Mouse (Mus musculus) kidney, postnatal 0 days (tissue): Measurements from ENCODE around the gene Olfr510. TPM values are rescaled to one million over a fixed set of nuclear protein-coding genes. Genes with fewer than 3 reads are reported as not detected.
"Not testable (repeated sequence)": the region's sequence is repeated elsewhere in the genome, so short reads cannot be mapped to it uniquely, and the experiment has no call there.

Source experiments
- ATAC-seq: fragments of 200-750 bp; cut with Nextera tagmentation; replicated peaks from 2 replicates; pipeline ENCODE4 v1.8.0; 2017; ENCODE audit warnings: low read depth, moderate number of reproducible peaks, moderate TSS enrichment, moderate library complexity; ENCODE audit not compliant: low FRiP score
- DNase-seq: peaks from one replicate; pipeline ENCODE4 v3.0.0-alpha.2; 2016; ENCODE audit warnings: low spot score
- H3K27ac ChIP-seq: fragments of 300-500 bp; sonication (generic); 2 replicates; pipeline ENCODE4 v1.5.1; 2014; ENCODE audit warnings: mild to moderate bottlenecking
- H3K27me3 ChIP-seq: fragments of 300-500 bp; sonication (generic); 2 replicates; pipeline ENCODE4 v1.6.1; 2014; ENCODE audit warnings: low read length, mixed read lengths; ENCODE audit not compliant: insufficient read depth
- H3K36me3 ChIP-seq: fragments of 300-500 bp; sonication (generic); 2 replicates; pipeline ENCODE4 v1.6.1; 2014; ENCODE audit warnings: low read length, mixed read lengths; ENCODE audit not compliant: insufficient read depth
- H3K4me1 ChIP-seq: fragments of 300-500 bp; sonication (generic); replicated peaks from 2 replicates; pipeline ENCODE4 v1.6.1; 2014; ENCODE audit warnings: antibody characterized with exemption, low read length, mixed read lengths; ENCODE audit not compliant: insufficient read depth
- H3K4me2 ChIP-seq: fragments of 300-500 bp; sonication (generic); 2 replicates; pipeline ENCODE4 v1.6.1; 2014; ENCODE audit warnings: mild to moderate bottlenecking, low read length, moderate library complexity, mixed read lengths
- H3K4me3 ChIP-seq: fragments of 300-500 bp; sonication (generic); replicated peaks from 2 replicates; pipeline ENCODE4 v1.5.1; 2014; ENCODE audit warnings: low read depth, low read length
- H3K9ac ChIP-seq: fragments of 300-500 bp; sonication (generic); 2 replicates; pipeline ENCODE4 v1.6.1; 2014; ENCODE audit warnings: low read depth, low read length
- H3K9me3 ChIP-seq: fragments of 300-500 bp; sonication (generic); replicated peaks from 2 replicates; pipeline ENCODE4 v1.6.1; 2016; ENCODE audit warnings: low read length, inconsistent platforms, mixed read lengths
- CTCF ChIP-seq: IDR thresholded peaks from 2 replicates; pipeline ENCODE4 v1.5.1; 2016; ENCODE audit warnings: antibody characterized with exemption, low read depth, mild to moderate bottlenecking, moderate library complexity
- WGBS: fragments of 180-500 bp; shearing (Covaris S2); extraction: QIAGEN DNeasy Blood & Tissue Kit; methylation state at CpG from one replicate; pipeline ENCODE4 v1.1.7; 2014; 5-methylcytosine and 5-hydroxymethylcytosine counted together
- polyA plus RNA-seq: library from polyadenylated mRNA; unstranded; fragments of >200 nt; fragmentation: Nextera tagmentation; extraction: Ambion mirVana; gene quantifications from 2 replicates; pipeline ENCODE4 v1.2.1, GENCODE M21; 2015

Gene Olfr510
- polyA plus RNA-seq, result not detected in 2 replicates

DNA sequence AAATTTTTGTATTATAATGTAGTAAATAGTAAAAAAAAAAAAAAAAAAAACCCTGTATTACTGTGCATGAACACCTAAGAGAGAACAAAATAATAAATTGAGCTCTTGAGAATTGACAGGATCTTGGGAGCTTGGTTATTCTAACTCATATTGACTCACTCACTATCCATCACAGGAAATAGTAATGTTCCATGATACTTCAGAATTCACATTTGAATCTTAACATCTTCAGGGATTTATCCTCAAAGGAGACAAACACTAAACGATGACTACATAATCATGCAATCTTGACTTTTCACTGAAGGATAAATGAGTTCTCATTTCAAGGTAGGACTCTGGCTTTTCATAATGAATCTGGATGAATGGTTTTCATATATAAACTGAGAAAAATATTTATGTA, at the start of gene Olfr510:
TSS of gene Olfr510 (plus strand) at position 301 of the 400 bp plus-strand sequence.
- no peaks in the 10 kb centered on the region for H3K36me3 ChIP-seq
- WGBS, result 86% methylated on average over 1 of the region's 1 CpGs
- no peaks in the 10 kb centered on the region for H3K4me1 ChIP-seq
- H3K9ac ChIP-seq, result no peak within 1 kb of the TSS
- H3K4me2 ChIP-seq, result no peak within 1 kb of the TSS
- no peak within 1 kb of the TSS for H3K4me3 ChIP-seq
- no peaks in the 10 kb centered on the region for H3K27me3 ChIP-seq
- no peak for TF ChIP-seq CTCF
- ATAC-seq, result no peak
- no peak within 1 kb of the TSS for H3K27ac ChIP-seq
- no peaks in the 10 kb centered on the region for H3K9me3 ChIP-seq
- no peak for DNase-seq

- 54% methylated on average over 3 of the region's 3 CpGs for WGBS
- not testable (repeated sequence) for H3K36me3 ChIP-seq, H3K27ac ChIP-seq, H3K4me3 ChIP-seq, H3K4me2 ChIP-seq, DNase-seq, H3K9me3 ChIP-seq, H3K9ac ChIP-seq, ATAC-seq, H3K27me3 ChIP-seq, H3K4me1 ChIP-seq
Measured at GRCm38 (mm10) chr7:108616781-108617180, 49.4 kb upstream of the Olfr510 start.

DNA sequence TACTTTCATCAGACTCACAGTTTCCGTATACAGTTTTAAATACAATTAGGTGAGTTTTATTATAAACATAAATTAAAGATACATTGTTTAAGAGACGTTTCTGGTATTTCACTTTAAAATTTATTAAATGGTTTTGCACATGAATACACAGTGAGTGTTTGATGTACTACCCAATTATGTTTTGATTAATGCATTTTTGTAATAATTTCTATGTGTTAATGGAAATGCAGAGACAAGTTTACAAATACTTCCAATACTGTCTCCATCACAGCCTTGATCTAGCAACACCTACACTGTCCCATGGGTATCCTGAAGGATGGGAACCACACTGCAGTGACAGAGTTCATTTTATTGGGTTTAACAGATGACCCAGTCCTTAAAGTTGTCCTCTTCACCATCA, 44.7 kb upstream of the Olfr510 start, which contains the start of gene Olfr507:
TSS of gene Olfr507 (plus strand) at position 301 of the 400 bp plus-strand sequence.
- no peak within 1 kb of the TSS for H3K4me2 ChIP-seq
- no peak for ATAC-seq
- no peaks in the 10 kb centered on the region for H3K4me1 ChIP-seq
- 67% methylated on average over 2 of the region's 2 CpGs for WGBS
- no peak within 1 kb of the TSS for H3K9ac ChIP-seq
- no peak for DNase-seq
- TF ChIP-seq CTCF, result no peak
- no peak within 1 kb of the TSS for H3K4me3 ChIP-seq
- no peaks in the 10 kb centered on the region for H3K27me3 ChIP-seq
- no peak within 1 kb of the TSS for H3K27ac ChIP-seq
- no peaks in the 10 kb centered on the region for H3K36me3 ChIP-seq
- H3K9me3 ChIP-seq, result no peaks in the 10 kb centered on the region

DNA sequence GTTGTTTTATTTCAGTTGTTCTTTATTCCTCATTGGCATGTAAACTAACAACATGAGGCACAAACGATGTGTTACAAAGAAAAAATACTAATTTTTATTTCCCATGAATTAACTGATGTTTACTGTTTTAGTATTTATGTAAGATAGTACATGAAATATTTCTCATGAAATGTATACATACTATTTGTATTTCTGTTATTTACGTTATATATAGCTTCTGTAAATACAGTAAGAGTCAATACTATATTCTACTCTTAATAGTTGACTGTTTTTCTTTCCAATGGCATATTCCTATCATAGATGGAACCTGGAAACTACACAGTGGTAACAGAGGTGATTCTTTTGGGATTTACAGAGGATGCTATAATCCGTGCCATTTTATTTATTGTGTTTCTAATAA, 36.5 kb upstream of the Olfr510 start, which contains the start of gene Olfr508:
TSS of gene Olfr508 (plus strand) at position 301 of the 400 bp plus-strand sequence.
- H3K9me3 ChIP-seq, result no peaks in the 10 kb centered on the region
- H3K27me3 ChIP-seq, result no peaks in the 10 kb centered on the region
- DNase-seq, result no peak
- H3K36me3 ChIP-seq, result no peaks in the 10 kb centered on the region
- H3K9ac ChIP-seq, result no peak within 1 kb of the TSS
- no peak for ATAC-seq
- no peak for TF ChIP-seq CTCF
- no peak within 1 kb of the TSS for H3K4me2 ChIP-seq
- H3K4me1 ChIP-seq, result no peaks in the 10 kb centered on the region
- no peak within 1 kb of the TSS for H3K27ac ChIP-seq
- 84% methylated on average over 3 of the region's 3 CpGs for WGBS
- H3K4me3 ChIP-seq, result no peak within 1 kb of the TSS

DNA sequence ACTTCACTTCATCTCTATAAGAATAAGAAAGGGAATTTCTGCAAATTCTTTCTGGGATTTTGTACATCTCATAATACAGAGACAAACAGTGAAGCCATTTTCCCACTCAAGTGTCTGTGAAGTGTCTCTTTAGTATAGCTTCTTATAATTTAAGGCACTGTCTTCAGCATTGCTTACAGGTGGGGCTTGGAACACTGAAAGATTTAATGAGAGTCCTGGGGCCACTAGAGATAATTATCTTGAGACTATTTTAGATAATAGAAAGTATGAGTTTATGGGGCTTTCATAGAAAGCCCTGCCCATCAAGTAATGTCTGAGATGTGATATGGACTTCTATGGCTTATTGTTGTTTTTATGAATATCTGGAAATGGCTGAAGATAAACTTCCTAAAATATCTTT, 14.4 kb upstream of the Olfr510 start, which contains the start of gene Olfr509:
TSS of gene Olfr509 (minus strand) at position 101 of the 400 bp plus-strand sequence.
- Histone ChIP-seq H3K27me3 (no peaks in the 10 kb centered on the region), H3K27ac (no peak within 1 kb of the TSS), H3K4me2 (no peak within 1 kb of the TSS), H3K36me3 (no peaks in the 10 kb centered on the region), H3K9ac (no peak within 1 kb of the TSS), H3K4me3 (no peak within 1 kb of the TSS), H3K9me3 (no peaks in the 10 kb centered on the region), H3K4me1 (no peaks in the 10 kb centered on the region)
- DNase-seq (no peak), ATAC-seq (no peak)
- TF ChIP-seq CTCF, result no peak

GRCm38 (mm10) chr7:108662419-108662818, 3.8 kb upstream of the Olfr510 start:
- 88% methylated on average over 3 of the region's 3 CpGs for WGBS
- H3K27ac ChIP-seq, result no peak overlapping the region
- H3K4me2 ChIP-seq, result no peak overlapping the region
- no peaks in the 10 kb centered on the region for H3K27me3 ChIP-seq
- ATAC-seq, result no peak
- TF ChIP-seq CTCF, result no peak
- no peaks in the 10 kb centered on the region for H3K4me1 ChIP-seq
- no peak for DNase-seq
- H3K9ac ChIP-seq, result no peak overlapping the region
- H3K9me3 ChIP-seq, result no peaks in the 10 kb centered on the region
- H3K36me3 ChIP-seq, result no peaks in the 10 kb centered on the region
- H3K4me3 ChIP-seq, result no peak overlapping the region

DNA sequence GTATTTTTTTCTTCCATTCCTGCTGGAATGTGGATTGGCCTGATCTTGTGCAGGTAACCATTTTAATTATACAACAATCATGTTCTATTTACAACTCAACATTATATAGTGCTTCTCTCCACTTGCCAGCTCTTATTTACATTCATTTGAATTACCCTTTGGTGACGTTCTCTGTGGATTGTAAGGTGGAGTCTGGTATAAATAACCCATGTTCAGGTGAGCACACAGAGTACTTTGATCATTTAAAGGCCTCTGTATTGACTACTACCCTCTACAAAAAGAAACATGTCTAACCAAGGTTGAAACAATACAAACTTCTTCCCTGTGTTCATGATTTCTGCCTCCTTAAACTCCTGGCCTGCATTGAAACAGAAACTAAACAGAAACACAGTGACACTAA, 4.8 kb downstream of the Olfr510 start:
- Histone ChIP-seq H3K9me3 (no peaks in the 10 kb centered on the region), H3K4me2 (no peak overlapping the region), H3K4me1 (no peaks in the 10 kb centered on the region), H3K9ac (no peak overlapping the region), H3K36me3 (no peaks in the 10 kb centered on the region), H3K27ac (no peak overlapping the region), H3K27me3 (no peaks in the 10 kb centered on the region), H3K4me3 (no peak overlapping the region)
- no peak for ATAC-seq
- 63% methylated on average over 1 of the region's 1 CpGs for WGBS
- DNase-seq, result no peak
- no peak for TF ChIP-seq CTCF
